Mouse (Mus musculus): ENCODE measurements around the gene Gm11559. TPM values are rescaled to one million over a fixed set of nuclear protein-coding genes. Genes with fewer than 3 reads are reported as not detected.
"Not testable (repeated sequence)": the region's sequence is repeated elsewhere in the genome, so short reads cannot be mapped to it uniquely, and the experiment has no call there.

The Gm11559 gene
- not detected in 2 replicates for polyA plus RNA-seq (2015; fragmentation: Nextera tagmentation; extraction: Ambion mirVana)

DNA sequence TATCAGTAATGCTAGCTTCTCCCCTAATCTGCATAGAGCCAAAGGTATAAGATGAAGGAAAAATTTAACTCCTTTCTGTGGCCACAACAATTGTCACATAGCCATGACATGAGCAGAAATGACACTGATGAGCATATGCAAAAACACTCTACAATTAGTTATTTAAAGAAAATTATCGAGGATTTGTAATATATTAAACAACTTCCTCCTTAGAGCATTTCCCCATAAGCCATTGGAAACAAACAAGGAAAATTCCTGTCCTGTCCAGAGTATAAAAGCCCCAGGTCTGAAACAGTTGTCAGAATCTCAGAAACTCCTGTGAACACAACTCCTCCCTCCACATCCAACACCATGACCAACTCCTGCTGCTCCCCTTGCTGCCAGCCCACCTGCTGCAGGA is at the start of gene Gm11559:
Gm11559 (plus strand) TSS at position 301 of the 400 bp plus-strand sequence.
- H3K4me3 ChIP-seq (ENCODE audit: low read depth, low read length); H3K9ac ChIP-seq (ENCODE audit: low read depth, low read length); H3K36me3 ChIP-seq (ENCODE audit: control insufficient read depth, insufficient read depth); H3K9me3 ChIP-seq (ENCODE audit: control insufficient read depth); H3K27ac ChIP-seq (ENCODE audit: low read depth, low read length); H3K27me3 ChIP-seq (replicated peaks; ENCODE audit: control insufficient read depth, insufficient read depth, low read length); ATAC-seq; H3K4me1 ChIP-seq (replicated peaks; ENCODE audit: control insufficient read depth, insufficient read depth, low read length); H3K4me2 ChIP-seq (replicated peaks; ENCODE audit: low read depth): not testable (repeated sequence)
- 59% methylated on average over 1 of the region's 1 CpGs for WGBS

GRCm38 (mm10) chr11:99815566-99815965 is 48.7 kb upstream of the Gm11559 start, which contains the start of gene Gm11564:
Gene Gm11564 (minus strand): TSS chr11:99815666.
- H3K27ac ChIP-seq (ENCODE audit: low read depth, low read length); H3K27me3 ChIP-seq (replicated peaks; ENCODE audit: control insufficient read depth, insufficient read depth, low read length); ATAC-seq; H3K9me3 ChIP-seq (ENCODE audit: control insufficient read depth); H3K4me1 ChIP-seq (replicated peaks; ENCODE audit: control insufficient read depth, insufficient read depth, low read length); H3K4me2 ChIP-seq (replicated peaks; ENCODE audit: low read depth); H3K4me3 ChIP-seq (ENCODE audit: low read depth, low read length); H3K36me3 ChIP-seq (ENCODE audit: control insufficient read depth, insufficient read depth); H3K9ac ChIP-seq (ENCODE audit: low read depth, low read length): not testable (repeated sequence)
- WGBS: 82% methylated on average over 2 of the region's 2 CpGs

GRCm38 (mm10) chr11:99837966-99838365 is 26.3 kb upstream of the Gm11559 start, which contains the start of gene 2300003K06Rik:
Gene 2300003K06Rik (minus strand): TSS chr11:99838066.
- H3K4me3 ChIP-seq (ENCODE audit: low read depth, low read length): no peak within 1 kb of the TSS
- no peaks in the 10 kb centered on the region for H3K36me3 ChIP-seq (ENCODE audit: control insufficient read depth, insufficient read depth)
- H3K4me2 ChIP-seq (replicated peaks; ENCODE audit: low read depth): no peak within 1 kb of the TSS
- no peak within 1 kb of the TSS for H3K9ac ChIP-seq (ENCODE audit: low read depth, low read length)
- H3K27me3 ChIP-seq (replicated peaks; ENCODE audit: control insufficient read depth, insufficient read depth, low read length): no peaks in the 10 kb centered on the region
- WGBS: 47% methylated on average over 1 of the region's 1 CpGs
- H3K9me3 ChIP-seq (ENCODE audit: control insufficient read depth): no peaks in the 10 kb centered on the region
- ATAC-seq: no peak
- H3K27ac ChIP-seq (ENCODE audit: low read depth, low read length): no peak within 1 kb of the TSS
- no peak for TF ChIP-seq CTCF (IDR thresholded peaks at IDR 0.05; ENCODE audit: low read depth)
- no peaks in the 10 kb centered on the region for H3K4me1 ChIP-seq (replicated peaks; ENCODE audit: control insufficient read depth, insufficient read depth, low read length)

DNA sequence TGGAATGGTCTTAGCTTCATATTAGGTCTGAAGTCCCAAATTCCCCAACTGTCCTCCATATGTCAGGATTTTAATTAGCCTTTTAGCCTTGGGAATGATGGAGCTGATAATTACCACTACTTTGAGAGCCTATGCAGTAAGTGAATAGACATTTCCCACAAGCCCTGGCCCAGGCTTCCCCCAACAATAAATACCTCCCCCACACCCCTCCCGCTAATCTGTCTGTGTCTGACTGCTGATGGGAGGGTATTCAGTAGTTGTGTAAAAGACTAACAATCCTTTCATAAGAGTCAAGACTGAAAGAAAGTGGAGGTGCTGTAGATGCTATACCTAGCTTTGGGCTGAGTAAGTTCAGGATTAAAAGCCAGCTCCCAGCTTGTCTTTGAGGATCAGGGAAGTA is 22.1 kb upstream of the Gm11559 start:
- no peaks in the 10 kb centered on the region for H3K36me3 ChIP-seq (ENCODE audit: control insufficient read depth, insufficient read depth)
- H3K27me3 ChIP-seq (replicated peaks; ENCODE audit: control insufficient read depth, insufficient read depth, low read length): no peaks in the 10 kb centered on the region
- no peak overlapping the region for H3K4me2 ChIP-seq (replicated peaks; ENCODE audit: low read depth)
- H3K4me1 ChIP-seq (replicated peaks; ENCODE audit: control insufficient read depth, insufficient read depth, low read length): no peaks in the 10 kb centered on the region
- no peaks in the 10 kb centered on the region for H3K9me3 ChIP-seq (ENCODE audit: control insufficient read depth)
- no peak overlapping the region for H3K9ac ChIP-seq (ENCODE audit: low read depth, low read length)
- ATAC-seq: no peak
- no peak overlapping the region for H3K27ac ChIP-seq (ENCODE audit: low read depth, low read length)
- WGBS: 73% methylated on average over 1 of the region's 1 CpGs
- no peak overlapping the region for H3K4me3 ChIP-seq (ENCODE audit: low read depth, low read length)
- no peak for TF ChIP-seq CTCF (IDR thresholded peaks at IDR 0.05; ENCODE audit: low read depth)

- no peak for TF ChIP-seq CTCF (IDR thresholded peaks at IDR 0.05; ENCODE audit: low read depth)
- no peaks in the 10 kb centered on the region for H3K27me3 ChIP-seq (replicated peaks; ENCODE audit: control insufficient read depth, insufficient read depth, low read length)
- H3K9me3 ChIP-seq (ENCODE audit: control insufficient read depth): no peaks in the 10 kb centered on the region
- H3K4me3 ChIP-seq (ENCODE audit: low read depth, low read length): no peak overlapping the region
- H3K4me1 ChIP-seq (replicated peaks; ENCODE audit: control insufficient read depth, insufficient read depth, low read length): no peaks in the 10 kb centered on the region
- no peaks in the 10 kb centered on the region for H3K36me3 ChIP-seq (ENCODE audit: control insufficient read depth, insufficient read depth)
- 88% methylated on average over 2 of the region's 2 CpGs for WGBS
- ATAC-seq: no peak
- H3K9ac ChIP-seq (ENCODE audit: low read depth, low read length): no peak overlapping the region
- H3K27ac ChIP-seq (ENCODE audit: low read depth, low read length): no peak overlapping the region
- no peak overlapping the region for H3K4me2 ChIP-seq (replicated peaks; ENCODE audit: low read depth)
Observed at GRCm38 (mm10) chr11:99846746-99847145, 17.5 kb upstream of the Gm11559 start.

GRCm38 (mm10) chr11:99851508-99851907 is 12.8 kb upstream of the Gm11559 start, which contains the start of gene Krtap4-16:
Gene Krtap4-16 (minus strand): TSS chr11:99851608.
- Histone ChIP-seq H3K27ac (ENCODE audit: low read depth, low read length) (no peak within 1 kb of the TSS), H3K27me3 (replicated peaks; ENCODE audit: control insufficient read depth, insufficient read depth, low read length) (no peaks in the 10 kb centered on the region), H3K36me3 (ENCODE audit: control insufficient read depth, insufficient read depth) (no peaks in the 10 kb centered on the region), H3K9me3 (ENCODE audit: control insufficient read depth) (no peaks in the 10 kb centered on the region), H3K4me1 (replicated peaks; ENCODE audit: control insufficient read depth, insufficient read depth, low read length) (no peaks in the 10 kb centered on the region), H3K9ac (ENCODE audit: low read depth, low read length) (no peak within 1 kb of the TSS), H3K4me3 (ENCODE audit: low read depth, low read length) (no peak within 1 kb of the TSS), H3K4me2 (replicated peaks; ENCODE audit: low read depth) (no peak within 1 kb of the TSS)
- ATAC-seq: no peak
- no peak for TF ChIP-seq CTCF (IDR thresholded peaks at IDR 0.05; ENCODE audit: low read depth)

GRCm38 (mm10) chr11:99854121-99854520 is 10.2 kb upstream of the Gm11559 start:
- peak; percentile 67 for TF ChIP-seq CTCF (IDR thresholded peaks at IDR 0.05; ENCODE audit: low read depth)
- Histone ChIP-seq H3K27ac (ENCODE audit: low read depth, low read length) (no peak overlapping the region), H3K9me3 (ENCODE audit: control insufficient read depth) (no peaks in the 10 kb centered on the region), H3K9ac (ENCODE audit: low read depth, low read length) (no peak overlapping the region), H3K4me1 (replicated peaks; ENCODE audit: control insufficient read depth, insufficient read depth, low read length) (no peaks in the 10 kb centered on the region), H3K4me3 (ENCODE audit: low read depth, low read length) (no peak overlapping the region), H3K27me3 (replicated peaks; ENCODE audit: control insufficient read depth, insufficient read depth, low read length) (no peaks in the 10 kb centered on the region), H3K36me3 (ENCODE audit: control insufficient read depth, insufficient read depth) (no peaks in the 10 kb centered on the region), H3K4me2 (replicated peaks; ENCODE audit: low read depth) (no peak overlapping the region)
- no peak for ATAC-seq
- WGBS: 53% methylated on average over 3 of the region's 3 CpGs
